Mouse (Mus musculus): ENCODE measurements around the gene Idh1. TPM values are rescaled to one million over a fixed set of nuclear protein-coding genes. Genes with fewer than 3 reads are reported as not detected.
A peak's percentile ranks its signal among the peaks of the same experiment; 100 is the strongest.

Idh1 gene
- polyA plus RNA-seq, 1 experiment from 2014 or later, result 292 TPM

- no peak for TF ChIP-seq CTCF (IDR thresholded peaks at IDR 0.05; ENCODE audit: low read depth)
- no peak overlapping the region for H3K4me3 ChIP-seq (replicated peaks; ENCODE audit: low read depth, low read length)
- WGBS, result 71% methylated on average over 3 of the region's 3 CpGs
- no peaks in the 10 kb centered on the region for H3K27me3 ChIP-seq (ENCODE audit: insufficient read depth, low read length)
- H3K36me3 ChIP-seq (ENCODE audit: insufficient read depth, low read length), result no peaks in the 10 kb centered on the region
- no peak overlapping the region for H3K27ac ChIP-seq
- no peaks in the 10 kb centered on the region for H3K9me3 ChIP-seq (replicated peaks; ENCODE audit: low read length)
- H3K4me2 ChIP-seq (ENCODE audit: low read length), result no peak overlapping the region
- no peak for DNase-seq (ENCODE audit: low spot score)
- no peaks in the 10 kb centered on the region for H3K4me1 ChIP-seq (replicated peaks; ENCODE audit: insufficient read depth, low read length)
- H3K9ac ChIP-seq (ENCODE audit: low read depth, low read length), result no peak overlapping the region
- ATAC-seq (replicated peaks; ENCODE audit: low FRiP score, low read depth), result peak; percentile 77
These were observed 56.1 kb downstream of the Idh1 start for GRCm38 (mm10) chr1:65130226-65130625.

- H3K4me2 ChIP-seq (ENCODE audit: low read length), result no peak overlapping the region
- H3K27ac ChIP-seq, result no peak overlapping the region
- TF ChIP-seq CTCF (IDR thresholded peaks at IDR 0.05; ENCODE audit: low read depth), result no peak
- ATAC-seq (replicated peaks; ENCODE audit: low FRiP score, low read depth), result no peak; the same call in 1 of the 2 replicates
- no peaks in the 10 kb centered on the region for H3K27me3 ChIP-seq (ENCODE audit: insufficient read depth, low read length)
- H3K4me1 ChIP-seq (replicated peaks; ENCODE audit: insufficient read depth, low read length), result no peaks in the 10 kb centered on the region
- no peak overlapping the region for H3K9ac ChIP-seq (ENCODE audit: low read depth, low read length)
- 52% methylated on average over 3 of the region's 3 CpGs for WGBS
- no peaks in the 10 kb centered on the region for H3K9me3 ChIP-seq (replicated peaks; ENCODE audit: low read length)
- no peaks in the 10 kb centered on the region for H3K36me3 ChIP-seq (ENCODE audit: insufficient read depth, low read length)
- no peak for DNase-seq (ENCODE audit: low spot score)
- no peak overlapping the region for H3K4me3 ChIP-seq (replicated peaks; ENCODE audit: low read depth, low read length)
These were observed 56.6 kb downstream of the Idh1 start for GRCm38 (mm10) chr1:65129634-65130180.

DNA sequence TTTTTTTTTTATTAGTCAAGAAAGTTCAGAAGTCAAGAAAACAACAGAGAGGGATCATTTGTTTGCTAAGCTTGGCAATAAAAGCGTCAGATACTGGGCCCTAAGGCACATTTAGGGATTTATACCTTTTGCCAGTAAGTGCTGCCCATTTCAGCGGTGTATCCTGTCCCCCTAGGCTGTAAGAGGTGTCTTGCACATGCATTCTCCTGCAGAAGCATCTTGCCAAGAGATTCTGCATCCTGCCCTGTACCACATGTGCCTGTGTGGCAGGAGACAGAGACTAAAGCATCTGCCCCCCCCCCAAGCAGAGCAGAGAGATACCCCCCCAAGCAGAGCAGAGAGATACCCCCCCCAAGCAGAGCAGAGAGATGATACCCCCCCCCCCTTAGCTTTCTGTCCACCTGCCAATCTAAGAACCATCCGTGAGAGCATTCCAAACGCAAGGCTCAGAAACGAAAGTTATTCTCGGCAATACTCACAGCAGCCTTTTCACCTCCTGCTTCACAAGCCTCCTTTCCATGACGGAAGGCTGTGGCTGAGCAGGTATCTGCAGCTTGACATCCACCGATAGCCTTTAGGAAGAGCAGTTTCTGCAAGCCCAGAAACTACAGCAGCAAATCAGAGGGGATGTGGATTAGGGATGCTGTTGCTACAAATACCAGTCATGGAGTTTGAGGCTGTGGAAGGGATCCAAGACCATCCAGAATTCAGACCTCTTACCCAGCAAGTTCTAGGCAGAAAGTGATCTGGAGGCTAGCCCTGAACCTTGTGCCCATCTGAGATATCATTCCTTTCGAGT lies 63.5 kb downstream of the Idh1 start, which contains the start of gene D630023F18Rik:
D630023F18Rik (minus strand) TSS at position 641 of the 799 bp plus-strand sequence.
- Histone ChIP-seq H3K4me2 (ENCODE audit: low read length) (peak within 1 kb of the TSS; percentile 36), H3K27me3 (ENCODE audit: insufficient read depth, low read length) (no peaks in the 10 kb centered on the region), H3K4me1 (replicated peaks; ENCODE audit: insufficient read depth, low read length) (no peaks in the 10 kb centered on the region), H3K9ac (ENCODE audit: low read depth, low read length) (no peak within 1 kb of the TSS), H3K27ac (no peak within 1 kb of the TSS), H3K4me3 (replicated peaks; ENCODE audit: low read depth, low read length) (peak within 1 kb of the TSS; percentile 10; the same call in 1 of the 2 replicates), H3K9me3 (replicated peaks; ENCODE audit: low read length) (no peaks in the 10 kb centered on the region), H3K36me3 (ENCODE audit: insufficient read depth, low read length) (no peaks in the 10 kb centered on the region)
- WGBS, result 21% methylated on average over 9 of the region's 9 CpGs
- no peak for ATAC-seq (replicated peaks; ENCODE audit: low FRiP score, low read depth)
- DNase-seq (ENCODE audit: low spot score), result no peak
- no peak for TF ChIP-seq CTCF (IDR thresholded peaks at IDR 0.05; ENCODE audit: low read depth)

GRCm38 (mm10) chr1:65119438-65119837 lies 66.9 kb downstream of the Idh1 start, which contains the start of gene Gm28845:
Gm28845 (minus strand) TSS chr1:65119558.
- no peaks in the 10 kb centered on the region for H3K9me3 ChIP-seq (replicated peaks; ENCODE audit: low read length)
- ATAC-seq (replicated peaks; ENCODE audit: low FRiP score, low read depth), result no peak
- no peak within 1 kb of the TSS for H3K4me3 ChIP-seq (replicated peaks; ENCODE audit: low read depth, low read length)
- H3K36me3 ChIP-seq (ENCODE audit: insufficient read depth, low read length), result no peaks in the 10 kb centered on the region
- H3K4me2 ChIP-seq (ENCODE audit: low read length), result no peak within 1 kb of the TSS
- no peaks in the 10 kb centered on the region for H3K4me1 ChIP-seq (replicated peaks; ENCODE audit: insufficient read depth, low read length)
- WGBS, result 94% methylated on average over 1 of the region's 1 CpGs
- no peaks in the 10 kb centered on the region for H3K27me3 ChIP-seq (ENCODE audit: insufficient read depth, low read length)
- H3K9ac ChIP-seq (ENCODE audit: low read depth, low read length), result no peak within 1 kb of the TSS
- no peak for TF ChIP-seq CTCF (IDR thresholded peaks at IDR 0.05; ENCODE audit: low read depth)
- peak within 1 kb of the TSS; percentile 77 for H3K27ac ChIP-seq
- no peak for DNase-seq (ENCODE audit: low spot score)

GRCm38 (mm10) chr1:65118150-65118913 lies 68.0 kb downstream of the Idh1 start:
- WGBS, result 48% methylated on average over 8 of the region's 8 CpGs
- ATAC-seq (replicated peaks; ENCODE audit: low FRiP score, low read depth) (peak; percentile 93), DNase-seq (ENCODE audit: low spot score) (peak; percentile 41)
- H3K27ac ChIP-seq, result peak overlapping the region; percentile 77
- H3K4me1 ChIP-seq (replicated peaks; ENCODE audit: insufficient read depth, low read length), result no peaks in the 10 kb centered on the region
- no peaks in the 10 kb centered on the region for H3K27me3 ChIP-seq (ENCODE audit: insufficient read depth, low read length)
- H3K4me3 ChIP-seq (replicated peaks; ENCODE audit: low read depth, low read length), result no peak overlapping the region
- no peaks in the 10 kb centered on the region for H3K36me3 ChIP-seq (ENCODE audit: insufficient read depth, low read length)
- H3K4me2 ChIP-seq (ENCODE audit: low read length), result no peak overlapping the region
- H3K9me3 ChIP-seq (replicated peaks; ENCODE audit: low read length), result no peaks in the 10 kb centered on the region
- TF ChIP-seq CTCF (IDR thresholded peaks at IDR 0.05; ENCODE audit: low read depth), result no peak
- H3K9ac ChIP-seq (ENCODE audit: low read depth, low read length), result no peak overlapping the region

DNA sequence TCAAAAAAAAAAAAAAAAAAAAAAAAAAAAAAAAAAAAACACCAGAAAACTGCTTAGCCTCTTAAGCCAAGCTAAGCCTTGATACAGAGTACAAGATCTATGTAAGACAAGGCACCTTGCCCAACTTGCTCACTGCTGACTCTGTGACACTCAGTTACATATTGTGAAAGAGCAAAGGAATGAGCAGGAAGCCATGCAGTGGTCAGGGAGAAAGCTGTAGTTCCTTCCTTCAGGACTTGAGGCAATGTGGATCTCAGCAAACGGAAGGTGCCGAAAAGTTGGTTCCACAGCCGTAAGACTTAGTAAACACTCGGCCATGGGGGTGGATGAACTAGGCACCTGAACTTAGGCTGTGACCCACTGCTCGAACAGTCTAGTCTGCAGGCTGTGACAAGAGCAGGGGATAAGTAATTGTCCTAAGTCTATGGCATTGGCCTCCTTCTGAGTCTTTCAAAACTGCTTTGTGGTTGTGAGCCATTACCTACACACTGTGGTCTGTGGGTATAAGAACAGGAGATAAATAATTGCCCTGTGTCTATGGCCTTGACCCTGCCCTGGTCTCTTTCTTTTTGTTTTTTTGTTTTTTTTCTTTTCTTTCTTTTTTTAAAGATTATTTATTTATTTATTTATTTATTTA lies 72.6 kb downstream of the Idh1 start:
- WGBS, result 81% methylated on average over 5 of the region's 5 CpGs
- peak overlapping the region; percentile 75 for H3K27ac ChIP-seq

More for the DNA sequence above, 72.6 kb downstream of the Idh1 start:
- Histone ChIP-seq H3K9me3 (replicated peaks; ENCODE audit: low read length) (no peaks in the 10 kb centered on the region), H3K4me3 (replicated peaks; ENCODE audit: low read depth, low read length) (no peak overlapping the region), H3K4me1 (replicated peaks; ENCODE audit: insufficient read depth, low read length) (0 out of 2 replicates have a peak, but pooled peaks cover 3% of the 10 kb centered on the region), H3K27me3 (ENCODE audit: insufficient read depth, low read length) (no peaks in the 10 kb centered on the region), H3K4me2 (ENCODE audit: low read length) (no peak overlapping the region), H3K9ac (ENCODE audit: low read depth, low read length) (no peak overlapping the region), H3K36me3 (ENCODE audit: insufficient read depth, low read length) (no peaks in the 10 kb centered on the region)
- no peak for TF ChIP-seq CTCF (IDR thresholded peaks at IDR 0.05; ENCODE audit: low read depth)
- ATAC-seq (replicated peaks; ENCODE audit: low FRiP score, low read depth) (no peak), DNase-seq (ENCODE audit: low spot score) (peak; percentile 22)

Data from kidney, postnatal 0 days (tissue).